In genomic region chr17:51489386-51489785, GRCm38 (mm10) we compare ENCODE assay signal across 28 mouse cellular contexts.
"Had no signal": no experiment of that assay in that cellular context is flagged by ENCODE, and none has a peak within 500 bp of the region (broad histone marks: within the 10 kb centered on the region; RNA-seq: fewer than 3 reads in every experiment).

No protein-coding gene starts in this region.

- H3K4me2 ChIP-seq: heart, embryonic 12.5 days; hindbrain, embryonic 12.5 days; hindbrain, embryonic 14.5 days; limb, embryonic 13.5 days; liver, embryonic 11.5 days; liver, embryonic 13.5 days; liver, embryonic 15.5 days had no signal

- H3K9me3 ChIP-seq: heart, embryonic 10.5 days; heart, embryonic 12.5 days; hindbrain, embryonic 10.5 days; hindbrain, embryonic 12.5 days; limb, embryonic 13.5 days; liver, embryonic 13.5 days; liver, embryonic 15.5 days had no signal

- H3K4me3 ChIP-seq: gastrocnemius, adult 2 months; heart, embryonic 10.5 days; heart, embryonic 12.5 days; hindbrain, embryonic 10.5 days; hindbrain, embryonic 12.5 days; limb, embryonic 13.5 days; liver, embryonic 13.5 days; liver, embryonic 15.5 days had no signal

- H3K9ac ChIP-seq: heart, embryonic 12.5 days; hindbrain, embryonic 12.5 days; hindbrain, embryonic 14.5 days; limb, embryonic 13.5 days; liver, embryonic 13.5 days; liver, embryonic 15.5 days; liver, postnatal 0 days had no signal

- H3K27ac ChIP-seq: gastrocnemius, adult 2 months; heart, embryonic 10.5 days; hindbrain, embryonic 10.5 days; hindbrain, embryonic 12.5 days; hindbrain, embryonic 14.5 days; limb, embryonic 13.5 days; liver, embryonic 13.5 days; liver, embryonic 15.5 days had no signal

- ATAC-seq: hindbrain, embryonic 16.5 days; intestine, embryonic 16.5 days; liver, postnatal 0 days had no signal

- H3K36me3 ChIP-seq: heart, embryonic 10.5 days; heart, embryonic 12.5 days; hindbrain, embryonic 10.5 days; hindbrain, embryonic 12.5 days; limb, embryonic 13.5 days; liver, embryonic 13.5 days; liver, embryonic 15.5 days had no signal

- H3K27me3 ChIP-seq: heart, embryonic 12.5 days; hindbrain, embryonic 12.5 days; liver, embryonic 13.5 days; liver, embryonic 15.5 days had no signal

- H3K4me1 ChIP-seq: heart, embryonic 10.5 days; heart, embryonic 12.5 days; hindbrain, embryonic 10.5 days; hindbrain, embryonic 12.5 days; liver, embryonic 13.5 days; liver, embryonic 15.5 days had no signal

- DNase-seq: gastrocnemius, adult 2 months; gastrocnemius, postnatal 10 days; gastrocnemius, postnatal 25 days; heart, adult 18-20 months; heart, postnatal 10 days; heart, postnatal 4 days; kidney, adult 11 months; kidney, adult 2 months; kidney, adult 9 months; kidney, postnatal 10 days; kidney, postnatal 25 days; kidney, postnatal 4 days; layer of hippocampus, adult 9-11 months; layer of hippocampus, postnatal 36 days; left cerebral cortex, postnatal 4 days; liver; liver, embryonic 13.5 days; liver, postnatal 0 days had no signal
